12 mouse cellular contexts compared by ENCODE assay signal in the genomic region with DNA sequence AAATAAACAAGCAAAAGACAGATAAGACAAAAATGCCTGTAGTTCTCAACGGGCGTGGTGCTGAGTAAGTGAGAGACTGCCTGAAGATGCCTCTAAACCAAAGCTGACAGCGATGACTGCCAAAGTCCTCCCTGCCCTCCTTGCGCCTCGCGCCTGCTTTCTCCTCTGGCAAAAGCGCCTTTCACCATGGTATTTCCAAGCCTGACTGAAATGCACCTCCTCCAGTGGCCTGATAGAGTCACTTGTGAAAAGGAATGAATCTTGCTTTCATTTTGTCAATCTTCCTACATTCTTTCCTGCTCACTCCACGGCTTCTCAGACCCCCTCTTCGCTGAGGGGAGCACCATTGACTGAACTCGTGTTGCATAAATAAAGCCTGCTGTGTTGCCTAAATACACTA.
A peak's percentile ranks its signal among the peaks of the same experiment; 100 is the strongest.
DNase-seq lines count a peak whose midpoint lies in the region; ATAC-seq and TF ChIP-seq lines count a peak whose summit lies in the region.
"Had no signal": no experiment of that assay in that cellular context is flagged by ENCODE, and none has a peak within 500 bp of the region (broad histone marks: within the 10 kb centered on the region; RNA-seq: fewer than 3 reads in every experiment).

No protein-coding gene starts in this region.

- H3K36me3 ChIP-seq in kidney, postnatal 0 days (ENCODE audit: insufficient read depth, low read length), result no peaks in the 10 kb centered on the region
- H3K36me3 ChIP-seq in embryonic facial prominence, embryonic 11.5 days (replicated peaks; ENCODE audit: control insufficient read depth, insufficient read depth, low read depth, low read length), result no peaks in the 10 kb centered on the region
- H3K36me3 ChIP-seq in hindbrain, embryonic 14.5 days (replicated peaks; ENCODE audit: control insufficient read depth, insufficient read depth), result no peaks in the 10 kb centered on the region
- H3K36me3 ChIP-seq: limb, embryonic 13.5 days had no signal

- H3K9me3 ChIP-seq in kidney, postnatal 0 days (replicated peaks; ENCODE audit: low read length), result no peaks in the 10 kb centered on the region
- no peaks in the 10 kb centered on the region for H3K9me3 ChIP-seq in embryonic facial prominence, embryonic 11.5 days (replicated peaks; ENCODE audit: control insufficient read depth, low read length)
- H3K9me3 ChIP-seq in hindbrain, embryonic 14.5 days (ENCODE audit: control insufficient read depth, low read length), result no peaks in the 10 kb centered on the region
- H3K9me3 ChIP-seq: limb, embryonic 13.5 days had no signal

- no peak overlapping the region for H3K9ac ChIP-seq in kidney, postnatal 0 days (ENCODE audit: low read depth, low read length)
- H3K9ac ChIP-seq in embryonic facial prominence, embryonic 11.5 days (replicated peaks; ENCODE audit: low read length), result no peak overlapping the region
- no peak overlapping the region for H3K9ac ChIP-seq in hindbrain, embryonic 14.5 days
- H3K9ac ChIP-seq: limb, embryonic 13.5 days had no signal

- H3K4me3 ChIP-seq in kidney, postnatal 0 days (replicated peaks; ENCODE audit: low read depth, low read length), result no peak overlapping the region
- no peak overlapping the region for H3K4me3 ChIP-seq in embryonic facial prominence, embryonic 11.5 days (ENCODE audit: low read depth, low read length)
- H3K4me3 ChIP-seq in hindbrain, embryonic 14.5 days (replicated peaks; ENCODE audit: low read length), result no peak overlapping the region
- H3K4me3 ChIP-seq: limb, embryonic 13.5 days had no signal

- DNase-seq in kidney, postnatal 0 days (ENCODE audit: low spot score), result peak; percentile 3
- no peak for DNase-seq in kidney, postnatal 4 days
- peak; percentile 25 for DNase-seq in embryonic facial prominence, embryonic 11.5 days (ENCODE audit: low spot score)
- DNase-seq in hindbrain, embryonic 14.5 days (ENCODE audit: low spot score), result no peak
- peak; percentile 38 for DNase-seq in retina, postnatal 1 day
- no peak for DNase-seq in urinary bladder, adult 18-20 months (ENCODE audit: low spot score in 2 of 2)
- no peak for DNase-seq in kidney, adult 9 months
- DNase-seq: adrenal gland, adult 8-10 months; gastrocnemius, postnatal 10 days; kidney, postnatal 14 days; thymus, adult 18-20 months had no signal

- H3K4me2 ChIP-seq in kidney, postnatal 0 days (ENCODE audit: low read length), result no peak overlapping the region
- H3K4me2 ChIP-seq in embryonic facial prominence, embryonic 11.5 days (ENCODE audit: low read depth, low read length), result no peak overlapping the region
- peak overlapping the region; percentile 30 for H3K4me2 ChIP-seq in hindbrain, embryonic 14.5 days (replicated peaks)
- H3K4me2 ChIP-seq: limb, embryonic 13.5 days had no signal

- ATAC-seq in kidney, postnatal 0 days (replicated peaks; ENCODE audit: low FRiP score, low read depth), result no peak
- ATAC-seq in embryonic facial prominence, embryonic 11.5 days (replicated peaks; ENCODE audit: insufficient number of reproducible peaks, low FRiP score, low TSS enrichment, low read depth), result no peak
- no peak for ATAC-seq in hindbrain, embryonic 14.5 days (ENCODE audit: low FRiP score)

- H3K27ac ChIP-seq in kidney, postnatal 0 days, result no peak overlapping the region
- no peak overlapping the region for H3K27ac ChIP-seq in embryonic facial prominence, embryonic 11.5 days (replicated peaks; ENCODE audit: low read depth, low read length)
- no peak overlapping the region for H3K27ac ChIP-seq in hindbrain, embryonic 14.5 days
- H3K27ac ChIP-seq: limb, embryonic 13.5 days had no signal

- no peaks in the 10 kb centered on the region for H3K4me1 ChIP-seq in kidney, postnatal 0 days (replicated peaks; ENCODE audit: insufficient read depth, low read length)
- H3K4me1 ChIP-seq in embryonic facial prominence, embryonic 11.5 days (ENCODE audit: control insufficient read depth, insufficient read depth, low read length), result no peaks in the 10 kb centered on the region
- 0 out of 2 replicates have a peak, but pooled peaks cover 4% of the 10 kb centered on the region for H3K4me1 ChIP-seq in hindbrain, embryonic 14.5 days (replicated peaks; ENCODE audit: control insufficient read depth, insufficient read depth, low read length)
- H3K4me1 ChIP-seq: limb, embryonic 13.5 days had no signal

- no peak for TF ChIP-seq CTCF in kidney, postnatal 0 days (IDR thresholded peaks at IDR 0.05; ENCODE audit: low read depth)

- 61% methylated on average over 10 of the region's 10 CpGs for WGBS in kidney, postnatal 0 days
- 35% methylated on average over 10 of the region's 10 CpGs for WGBS in embryonic facial prominence, embryonic 11.5 days
- WGBS in hindbrain, embryonic 14.5 days, result 15% methylated on average over 10 of the region's 10 CpGs

- no peaks in the 10 kb centered on the region for H3K27me3 ChIP-seq in kidney, postnatal 0 days (ENCODE audit: insufficient read depth, low read length)
- no peaks in the 10 kb centered on the region for H3K27me3 ChIP-seq in embryonic facial prominence, embryonic 11.5 days (ENCODE audit: control insufficient read depth, insufficient read depth, low read length)
- H3K27me3 ChIP-seq in hindbrain, embryonic 14.5 days (ENCODE audit: control insufficient read depth, insufficient read depth, low read length), result no peaks in the 10 kb centered on the region
- H3K27me3 ChIP-seq: limb, embryonic 13.5 days had no signal

Comparison
In these comparisons a context has a peak if more than half of its experiments do, and no peak if none do; other contexts are left out.
1. DNase-seq: peak in kidney, postnatal 0 days (single experiment), embryonic facial prominence, embryonic 11.5 days (single experiment) and retina, postnatal 1 day (single experiment); none in kidney, postnatal 4 days (0 of 2), hindbrain, embryonic 14.5 days (single experiment), urinary bladder, adult 18-20 months (0 of 2) and kidney, adult 9 months (single experiment).